Mouse (Mus musculus): ENCODE measurements around the gene Myh7. TPM values are rescaled to one million over a fixed set of nuclear protein-coding genes. Genes with fewer than 3 reads are reported as not detected.

Gene Myh7
- polyA plus RNA-seq, 1 experiment from 2014 or later: 2.0 TPM

DNA sequence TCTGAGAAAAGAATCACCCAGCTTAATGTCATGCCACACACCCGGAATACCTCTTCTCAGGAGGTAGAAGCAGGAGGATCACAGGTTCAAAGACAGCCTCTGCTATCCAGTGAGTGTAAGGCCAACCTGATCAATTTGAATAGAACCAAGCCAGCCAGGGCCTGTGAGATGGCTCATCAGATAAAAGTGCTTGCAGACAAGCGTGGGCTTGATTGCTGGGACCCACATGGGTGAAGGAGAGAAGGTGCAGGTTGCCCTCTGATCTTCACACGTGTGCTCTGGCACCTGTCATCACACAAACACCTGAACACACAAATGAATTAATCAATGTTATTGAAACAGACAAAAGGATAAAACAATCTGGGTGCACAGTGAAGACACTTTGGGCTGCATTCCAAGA lies 12.1 kb upstream of the Myh7 start:
- H3K4me3 ChIP-seq (ENCODE audit: low read length): no peak overlapping the region
- no peak for ATAC-seq (ENCODE audit: low FRiP score, low TSS enrichment)
- WGBS: 72% methylated on average over 3 of the region's 3 CpGs
- H3K4me1 ChIP-seq (ENCODE audit: control insufficient read depth, insufficient read depth, low read length): peaks cover 11% of the 10 kb centered on the region; the same call in 1 of the 2 replicates
- no peaks in the 10 kb centered on the region; the same call in 1 of the 2 replicates for H3K27me3 ChIP-seq (ENCODE audit: control insufficient read depth, insufficient read depth, low read length)
- H3K4me2 ChIP-seq (replicated peaks; ENCODE audit: low read depth, low read length): no peak overlapping the region
- H3K9me3 ChIP-seq (ENCODE audit: control insufficient read depth, low read length): no peaks in the 10 kb centered on the region
- no peak overlapping the region for H3K9ac ChIP-seq (ENCODE audit: low read depth, low read length)
- H3K36me3 ChIP-seq (ENCODE audit: control insufficient read depth, insufficient read depth, low read length): no peaks in the 10 kb centered on the region
- no peak overlapping the region for H3K27ac ChIP-seq (ENCODE audit: low read depth, low read length)

DNA sequence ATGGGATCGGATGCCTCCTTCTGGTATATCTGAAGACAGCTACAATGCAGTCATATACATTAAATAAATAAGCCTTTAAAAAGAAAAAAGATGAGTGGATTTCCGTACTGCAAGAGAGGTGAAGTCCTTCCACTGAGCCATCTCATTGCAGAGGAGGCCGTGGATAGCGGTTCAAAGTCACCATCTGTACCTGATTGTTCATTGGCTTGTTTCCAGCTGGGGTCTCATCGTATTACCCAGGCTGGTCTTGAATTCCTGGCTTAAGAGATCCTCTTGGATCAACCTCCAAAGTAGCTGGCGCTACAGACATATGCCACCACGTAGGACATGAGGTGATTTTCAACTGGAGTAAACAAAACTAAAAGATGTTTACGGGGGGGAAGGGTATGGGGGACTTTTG lies 11.5 kb upstream of the Myh7 start:
- Histone ChIP-seq H3K4me3 (ENCODE audit: low read length) (no peak overlapping the region), H3K4me2 (replicated peaks; ENCODE audit: low read depth, low read length) (no peak overlapping the region), H3K36me3 (ENCODE audit: control insufficient read depth, insufficient read depth, low read length) (no peaks in the 10 kb centered on the region), H3K27ac (ENCODE audit: low read depth, low read length) (no peak overlapping the region), H3K9ac (ENCODE audit: low read depth, low read length) (no peak overlapping the region), H3K27me3 (ENCODE audit: control insufficient read depth, insufficient read depth, low read length) (no peaks in the 10 kb centered on the region; the same call in 1 of the 2 replicates), H3K4me1 (ENCODE audit: control insufficient read depth, insufficient read depth, low read length) (peaks cover 11% of the 10 kb centered on the region; the same call in 1 of the 2 replicates), H3K9me3 (ENCODE audit: control insufficient read depth, low read length) (no peaks in the 10 kb centered on the region)
- 88% methylated on average over 8 of the region's 8 CpGs for WGBS
- ATAC-seq (ENCODE audit: low FRiP score, low TSS enrichment): no peak

DNA sequence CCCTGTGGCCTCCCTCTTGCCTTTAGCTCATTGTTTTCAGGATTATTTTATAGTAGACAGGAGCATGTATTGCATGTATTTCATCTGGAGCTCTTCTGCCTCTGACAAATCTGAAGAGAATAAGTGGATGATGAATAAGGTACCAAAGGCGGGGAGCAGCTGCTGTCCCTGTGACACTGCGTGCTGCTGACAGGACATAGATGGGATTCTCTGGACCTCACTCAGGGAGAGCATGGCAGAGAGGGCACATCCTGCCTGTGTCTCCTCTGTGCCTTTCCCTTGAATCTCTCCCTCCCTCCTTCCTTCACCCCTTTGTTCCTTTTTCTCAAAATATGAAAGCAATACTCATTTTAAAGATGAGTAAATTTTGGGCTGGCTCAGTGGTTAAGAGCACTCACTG lies 11.1 kb upstream of the Myh7 start:
- Histone ChIP-seq H3K36me3 (ENCODE audit: control insufficient read depth, insufficient read depth, low read length) (no peaks in the 10 kb centered on the region), H3K9me3 (ENCODE audit: control insufficient read depth, low read length) (no peaks in the 10 kb centered on the region), H3K4me1 (ENCODE audit: control insufficient read depth, insufficient read depth, low read length) (peaks cover 11% of the 10 kb centered on the region; the same call in 1 of the 2 replicates), H3K27me3 (ENCODE audit: control insufficient read depth, insufficient read depth, low read length) (no peaks in the 10 kb centered on the region; the same call in 1 of the 2 replicates), H3K4me2 (replicated peaks; ENCODE audit: low read depth, low read length) (no peak overlapping the region), H3K4me3 (ENCODE audit: low read length) (no peak overlapping the region), H3K27ac (ENCODE audit: low read depth, low read length) (no peak overlapping the region), H3K9ac (ENCODE audit: low read depth, low read length) (no peak overlapping the region)
- no peak for ATAC-seq (ENCODE audit: low FRiP score, low TSS enrichment)
- 66% methylated on average over 2 of the region's 2 CpGs for WGBS

- ATAC-seq (ENCODE audit: low FRiP score, low TSS enrichment): no peak
- H3K4me3 ChIP-seq (ENCODE audit: low read length): no peak overlapping the region
- H3K4me2 ChIP-seq (replicated peaks; ENCODE audit: low read depth, low read length): no peak overlapping the region
- no peak overlapping the region for H3K27ac ChIP-seq (ENCODE audit: low read depth, low read length)
- H3K4me1 ChIP-seq (ENCODE audit: control insufficient read depth, insufficient read depth, low read length): peaks cover 11% of the 10 kb centered on the region; the same call in 1 of the 2 replicates
- no peaks in the 10 kb centered on the region; the same call in 1 of the 2 replicates for H3K27me3 ChIP-seq (ENCODE audit: control insufficient read depth, insufficient read depth, low read length)
- no peak overlapping the region for H3K9ac ChIP-seq (ENCODE audit: low read depth, low read length)
- H3K9me3 ChIP-seq (ENCODE audit: control insufficient read depth, low read length): no peaks in the 10 kb centered on the region
- H3K36me3 ChIP-seq (ENCODE audit: control insufficient read depth, insufficient read depth, low read length): no peaks in the 10 kb centered on the region
- WGBS: 82% methylated on average over 18 of the region's 18 CpGs
These were observed 9.7 kb upstream of the Myh7 start for GRCm38 (mm10) chr14:55003878-55004855.

- Histone ChIP-seq H3K9me3 (ENCODE audit: control insufficient read depth, low read length) (no peaks in the 10 kb centered on the region), H3K36me3 (ENCODE audit: control insufficient read depth, insufficient read depth, low read length) (no peaks in the 10 kb centered on the region), H3K9ac (ENCODE audit: low read depth, low read length) (no peak overlapping the region), H3K4me1 (ENCODE audit: control insufficient read depth, insufficient read depth, low read length) (peaks cover 11% of the 10 kb centered on the region; the same call in 1 of the 2 replicates), H3K27me3 (ENCODE audit: control insufficient read depth, insufficient read depth, low read length) (no peaks in the 10 kb centered on the region; the same call in 1 of the 2 replicates), H3K27ac (ENCODE audit: low read depth, low read length) (no peak overlapping the region), H3K4me3 (ENCODE audit: low read length) (no peak overlapping the region), H3K4me2 (replicated peaks; ENCODE audit: low read depth, low read length) (no peak overlapping the region)
- ATAC-seq (ENCODE audit: low FRiP score, low TSS enrichment): peak; percentile 47; the same call in 1 of the 2 replicates
- WGBS: 53% methylated on average over 7 of the region's 7 CpGs
These were observed 8.3 kb upstream of the Myh7 start for GRCm38 (mm10) chr14:55002687-55003120.

GRCm38 (mm10) chr14:55001938-55002686 lies 7.7 kb upstream of the Myh7 start:
- Histone ChIP-seq H3K9ac (ENCODE audit: low read depth, low read length) (no peak overlapping the region), H3K4me3 (ENCODE audit: low read length) (no peak overlapping the region), H3K4me2 (replicated peaks; ENCODE audit: low read depth, low read length) (no peak overlapping the region), H3K4me1 (ENCODE audit: control insufficient read depth, insufficient read depth, low read length) (peaks cover 11% of the 10 kb centered on the region; the same call in 1 of the 2 replicates), H3K36me3 (ENCODE audit: control insufficient read depth, insufficient read depth, low read length) (no peaks in the 10 kb centered on the region), H3K27ac (ENCODE audit: low read depth, low read length) (no peak overlapping the region), H3K9me3 (ENCODE audit: control insufficient read depth, low read length) (no peaks in the 10 kb centered on the region), H3K27me3 (ENCODE audit: control insufficient read depth, insufficient read depth, low read length) (no peaks in the 10 kb centered on the region; the same call in 1 of the 2 replicates)
- 35% methylated on average over 12 of the region's 12 CpGs for WGBS
- peak; percentile 40; the same call in 1 of the 2 replicates for ATAC-seq (ENCODE audit: low FRiP score, low TSS enrichment)

- no peak overlapping the region for H3K9ac ChIP-seq (ENCODE audit: low read depth, low read length)
- no peak overlapping the region for H3K4me2 ChIP-seq (replicated peaks; ENCODE audit: low read depth, low read length)
- H3K27ac ChIP-seq (ENCODE audit: low read depth, low read length): no peak overlapping the region
- ATAC-seq (ENCODE audit: low FRiP score, low TSS enrichment): no peak
- H3K36me3 ChIP-seq (ENCODE audit: control insufficient read depth, insufficient read depth, low read length): no peaks in the 10 kb centered on the region
- no peaks in the 10 kb centered on the region; the same call in 1 of the 2 replicates for H3K27me3 ChIP-seq (ENCODE audit: control insufficient read depth, insufficient read depth, low read length)
- no peaks in the 10 kb centered on the region for H3K9me3 ChIP-seq (ENCODE audit: control insufficient read depth, low read length)
- whole genome bisulfite sequencing: 100% methylated on average over 2 of the region's 2 CpGs
- peaks cover 11% of the 10 kb centered on the region; the same call in 1 of the 2 replicates for H3K4me1 ChIP-seq (ENCODE audit: control insufficient read depth, insufficient read depth, low read length)
- H3K4me3 ChIP-seq (ENCODE audit: low read length): no peak overlapping the region
These were observed 7.0 kb upstream of the Myh7 start for GRCm38 (mm10) chr14:55001446-55001845.

DNA sequence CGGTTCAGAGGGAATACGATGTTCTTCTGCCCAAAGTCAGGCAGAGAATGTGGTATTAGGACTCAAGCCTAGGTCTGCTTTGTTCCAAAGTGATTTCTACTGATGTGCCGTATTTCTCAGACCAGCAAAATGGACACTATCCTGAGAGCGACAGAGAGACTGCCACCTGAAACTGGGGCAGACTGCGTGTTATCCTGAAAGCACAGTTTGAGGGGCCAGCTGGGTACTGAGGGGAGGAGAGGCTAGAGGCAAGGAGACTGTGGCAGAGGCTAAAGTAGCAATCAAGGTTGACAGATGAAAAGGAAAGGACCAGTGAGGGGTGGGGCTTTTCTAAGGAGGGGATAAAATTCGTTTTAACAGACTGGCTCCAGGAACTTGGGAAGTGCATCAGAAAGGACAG lies 6.4 kb upstream of the Myh7 start:
- Histone ChIP-seq H3K9me3 (ENCODE audit: control insufficient read depth, low read length) (no peaks in the 10 kb centered on the region), H3K9ac (ENCODE audit: low read depth, low read length) (no peak overlapping the region), H3K36me3 (ENCODE audit: control insufficient read depth, insufficient read depth, low read length) (no peaks in the 10 kb centered on the region), H3K27ac (ENCODE audit: low read depth, low read length) (no peak overlapping the region), H3K4me2 (replicated peaks; ENCODE audit: low read depth, low read length) (no peak overlapping the region), H3K27me3 (ENCODE audit: control insufficient read depth, insufficient read depth, low read length) (no peaks in the 10 kb centered on the region; the same call in 1 of the 2 replicates), H3K4me1 (ENCODE audit: control insufficient read depth, insufficient read depth, low read length) (peaks cover 11% of the 10 kb centered on the region; the same call in 1 of the 2 replicates), H3K4me3 (ENCODE audit: low read length) (no peak overlapping the region)
- ATAC-seq (ENCODE audit: low FRiP score, low TSS enrichment): no peak
- WGBS: 81% methylated on average over 6 of the region's 6 CpGs

Measured in kidney, embryonic 14.5 days (tissue).